Mouse (Mus musculus): ENCODE data around the gene Tacc2. TPM values are rescaled to one million over a fixed set of nuclear protein-coding genes. Genes with fewer than 3 reads are reported as not detected.
A peak's percentile ranks its signal among the peaks of the same experiment; 100 is the strongest.

Tacc2 gene
- polyA plus RNA-seq, 1 experiment = not detected

GRCm38 (mm10) chr7:130726724-130727422 lies 149.6 kb downstream of the Tacc2 start:
- Histone ChIP-seq H3K4me3 (ENCODE audit: insufficient read depth, low read depth, low read length) (no peak overlapping the region), H3K27ac (ENCODE audit: insufficient read depth, low read depth, low read length) (no peak overlapping the region), H3K4me1 (ENCODE audit: control insufficient read depth, insufficient read depth, low read length) (peaks cover 16% of the 10 kb centered on the region)
- 74% methylated on average over 8 of the region's 8 CpGs for WGBS
- TF ChIP-seq CTCF (IDR thresholded peaks at IDR 0.05; ENCODE audit: insufficient read depth, low read depth, low read length) (no peak), POLR2A (IDR thresholded peaks at IDR 0.05; ENCODE audit: insufficient read depth, low read depth, low read length) (no peak)

- TF ChIP-seq CTCF (IDR thresholded peaks at IDR 0.05; ENCODE audit: insufficient read depth, low read depth, low read length) (no peak), POLR2A (IDR thresholded peaks at IDR 0.05; ENCODE audit: insufficient read depth, low read depth, low read length) (no peak)
- WGBS = 86% methylated on average over 4 of the region's 4 CpGs
Observed at GRCm38 (mm10) chr7:130727560-130727959, 150.3 kb downstream of the Tacc2 start.

GRCm38 (mm10) chr7:130731792-130732191 lies 154.6 kb downstream of the Tacc2 start:
- TF ChIP-seq CTCF (IDR thresholded peaks at IDR 0.05; ENCODE audit: insufficient read depth, low read depth, low read length) (no peak), POLR2A (IDR thresholded peaks at IDR 0.05; ENCODE audit: insufficient read depth, low read depth, low read length) (no peak)
- peak overlapping the region; percentile 16; the same call in 1 of the 2 replicates for H3K27ac ChIP-seq (ENCODE audit: insufficient read depth, low read depth, low read length)
- peaks cover 26% of the 10 kb centered on the region for H3K4me1 ChIP-seq (ENCODE audit: control insufficient read depth, insufficient read depth, low read length)
- WGBS = 52% methylated on average over 7 of the region's 7 CpGs
- no peak overlapping the region for H3K4me3 ChIP-seq (ENCODE audit: insufficient read depth, low read depth, low read length)

More at GRCm38 (mm10) chr7:130727560-130727959, 150.3 kb downstream of the Tacc2 start:
- Histone ChIP-seq H3K27ac (ENCODE audit: insufficient read depth, low read depth, low read length) (no peak overlapping the region), H3K4me3 (ENCODE audit: insufficient read depth, low read depth, low read length) (no peak overlapping the region), H3K4me1 (ENCODE audit: control insufficient read depth, insufficient read depth, low read length) (peaks cover 18% of the 10 kb centered on the region)

GRCm38 (mm10) chr7:130732908-130733307 lies 155.7 kb downstream of the Tacc2 start:
- H3K27ac ChIP-seq (ENCODE audit: insufficient read depth, low read depth, low read length) = peak overlapping the region; percentile 45; the same call in 1 of the 2 replicates
- peaks cover 31% of the 10 kb centered on the region for H3K4me1 ChIP-seq (ENCODE audit: control insufficient read depth, insufficient read depth, low read length)
- no peak overlapping the region for H3K4me3 ChIP-seq (ENCODE audit: insufficient read depth, low read depth, low read length)
- no peak for TF ChIP-seq CTCF (IDR thresholded peaks at IDR 0.05; ENCODE audit: insufficient read depth, low read depth, low read length)
- no peak for TF ChIP-seq POLR2A (IDR thresholded peaks at IDR 0.05; ENCODE audit: insufficient read depth, low read depth, low read length)
- WGBS = 9% methylated on average over 6 of the region's 6 CpGs

- TF ChIP-seq CTCF (IDR thresholded peaks at IDR 0.05; ENCODE audit: insufficient read depth, low read depth, low read length) (no peak), POLR2A (IDR thresholded peaks at IDR 0.05; ENCODE audit: insufficient read depth, low read depth, low read length) (no peak)
- Histone ChIP-seq H3K4me3 (ENCODE audit: insufficient read depth, low read depth, low read length) (no peak overlapping the region), H3K4me1 (ENCODE audit: control insufficient read depth, insufficient read depth, low read length) (peaks cover 31% of the 10 kb centered on the region), H3K27ac (ENCODE audit: insufficient read depth, low read depth, low read length) (no peak overlapping the region)
- WGBS = 89% methylated on average over 8 of the region's 8 CpGs
Observed at GRCm38 (mm10) chr7:130733423-130733822, 156.2 kb downstream of the Tacc2 start.

- H3K4me1 ChIP-seq (ENCODE audit: control insufficient read depth, insufficient read depth, low read length) = peaks cover 31% of the 10 kb centered on the region
- H3K27ac ChIP-seq (ENCODE audit: insufficient read depth, low read depth, low read length) = no peak overlapping the region
- TF ChIP-seq POLR2A (IDR thresholded peaks at IDR 0.05; ENCODE audit: insufficient read depth, low read depth, low read length) (no peak), CTCF (IDR thresholded peaks at IDR 0.05; ENCODE audit: insufficient read depth, low read depth, low read length) (no peak)
- no peak overlapping the region for H3K4me3 ChIP-seq (ENCODE audit: insufficient read depth, low read depth, low read length)
- 94% methylated on average over 2 of the region's 2 CpGs for WGBS
Observed at GRCm38 (mm10) chr7:130734195-130734787, 157.1 kb downstream of the Tacc2 start.

- TF ChIP-seq POLR2A (IDR thresholded peaks at IDR 0.05; ENCODE audit: insufficient read depth, low read depth, low read length) (no peak), CTCF (IDR thresholded peaks at IDR 0.05; ENCODE audit: insufficient read depth, low read depth, low read length) (no peak)
- H3K4me1 ChIP-seq (ENCODE audit: control insufficient read depth, insufficient read depth, low read length) = peaks cover 10% of the 10 kb centered on the region
- 78% methylated on average over 4 of the region's 4 CpGs for WGBS
Observed at GRCm38 (mm10) chr7:130741099-130741498, 163.9 kb downstream of the Tacc2 start.

GRCm38 (mm10) chr7:130743239-130744025 lies 166.2 kb downstream of the Tacc2 start:
- TF ChIP-seq CTCF (IDR thresholded peaks at IDR 0.05; ENCODE audit: insufficient read depth, low read depth, low read length) (no peak), POLR2A (IDR thresholded peaks at IDR 0.05; ENCODE audit: insufficient read depth, low read depth, low read length) (no peak)
- 83% methylated on average over 9 of the region's 9 CpGs for WGBS
- Histone ChIP-seq H3K4me1 (ENCODE audit: control insufficient read depth, insufficient read depth, low read length) (peaks cover 10% of the 10 kb centered on the region), H3K27ac (ENCODE audit: insufficient read depth, low read depth, low read length) (no peak overlapping the region), H3K4me3 (ENCODE audit: insufficient read depth, low read depth, low read length) (no peak overlapping the region)

More at GRCm38 (mm10) chr7:130741099-130741498, 163.9 kb downstream of the Tacc2 start:
- H3K4me3 ChIP-seq (ENCODE audit: insufficient read depth, low read depth, low read length) = no peak overlapping the region
- H3K27ac ChIP-seq (ENCODE audit: insufficient read depth, low read depth, low read length) = no peak overlapping the region
